Mouse (Mus musculus) heart, adult 2 months (tissue): ENCODE data around the gene Myog. TPM values are rescaled to one million over a fixed set of nuclear protein-coding genes. Genes with fewer than 3 reads are reported as not detected.

Source experiments
- DNase-seq, 2 experiments: peaks; one replicate each; pipeline ENCODE4 v3.0.0; 2021
- H3K27ac ChIP-seq: fragments of 200-600 bp; 2 replicates; pipeline ENCODE4 v1.8.1; 2022
- H3K27me3 ChIP-seq: fragments of 200-500 bp; 2 replicates; pipeline ENCODE4 v1.6.1; 2012; ENCODE audit warnings: mild to moderate bottlenecking, low read length, inconsistent platforms, mixed read lengths; ENCODE audit not compliant: control insufficient read depth, insufficient read depth
- H3K36me3 ChIP-seq: fragments of 200-500 bp; 2 replicates; pipeline ENCODE4 v1.6.1; 2012; ENCODE audit warnings: low read length, inconsistent platforms; ENCODE audit not compliant: control insufficient read depth, insufficient read depth
- H3K4me1 ChIP-seq: fragments of 200-500 bp; 2 replicates; pipeline ENCODE4 v1.6.1; 2011; ENCODE audit warnings: low read length; ENCODE audit not compliant: control insufficient read depth, insufficient read depth
- H3K4me3 ChIP-seq: fragments of 200-600 bp; 2 replicates; pipeline ENCODE4 v1.8.1; 2022
- H3K79me2 ChIP-seq: fragments of 200-500 bp; replicated peaks from 2 replicates; pipeline ENCODE4 v1.6.1; 2012; ENCODE audit warnings: mild to moderate bottlenecking, inconsistent platforms, low read length, moderate library complexity, mixed read lengths; ENCODE audit not compliant: control insufficient read depth, insufficient read depth
- H3K9ac ChIP-seq: fragments of 200-500 bp; 2 replicates; pipeline ENCODE4 v1.6.1; 2012; ENCODE audit warnings: low read depth, mild to moderate bottlenecking, control low read depth, inconsistent platforms, low read length, mixed read lengths
- CTCF ChIP-seq: fragments of 200-600 bp; IDR thresholded peaks from 2 replicates; pipeline ENCODE4 v1.8.1; 2022; ENCODE audit warnings: antibody characterized with exemption, mild to moderate bottlenecking, moderate library complexity
- EP300 ChIP-seq: fragments of 200-500 bp; IDR thresholded peaks from 2 replicates; pipeline ENCODE4 v1.6.1; 2011; ENCODE audit warnings: low read depth, low read length, control low read depth; ENCODE audit not compliant: insufficient read depth
- POLR2A ChIP-seq: fragments of 200-500 bp; IDR thresholded peaks from 2 replicates; pipeline ENCODE4 v1.6.1; 2011; ENCODE audit warnings: mild to moderate bottlenecking, low read depth, low read length, control low read depth; ENCODE audit not compliant: insufficient read depth
- WGBS: fragments of 180-500 bp; shearing (Covaris S2); methylation state at CpG from one replicate; pipeline ENCODE4 v1.1.7; 2018; 5-methylcytosine and 5-hydroxymethylcytosine counted together
- intact Hi-C: fragments of 180-260 bp; cut with DNase I; formaldehyde crosslinking; loops from one replicate; pipeline ENCODE4 v1.15.1; 2025
- polyA plus RNA-seq: library from polyadenylated mRNA; depleted of rRNA; stranded (reverse); fragments of >200 nt; gene quantifications from 2 replicates; pipeline ENCODE4 v1.2.3, GENCODE M21; 2012
- total RNA-seq, 2 experiments: library from RNA; stranded (reverse); gene quantifications; 2 replicates each; pipeline ENCODE4 v1.2.3; 2021

The Myog gene
- total and polyA plus RNA-seq, 3 experiments, result not detected

- no peak for TF ChIP-seq CTCF
- TF ChIP-seq EP300, result no peak
- no peak for TF ChIP-seq POLR2A
- 67% methylated on average over 7 of the region's 7 CpGs for WGBS
- no peak overlapping the region for H3K27ac ChIP-seq
Observed at GRCm38 (mm10) chr1:134276823-134277222, 13.0 kb upstream of the Myog start.

GRCm38 (mm10) chr1:134280174-134280573 lies 9.6 kb upstream of the Myog start:
- intact Hi-C loops, result no loop called here
- H3K4me3 ChIP-seq, result no peak overlapping the region
- TF ChIP-seq EP300 (no peak), POLR2A (no peak), CTCF (no peak)
- H3K4me1 ChIP-seq, result 0 out of 2 replicates have a peak, but pooled peaks cover 1% of the 10 kb centered on the region
- no peak overlapping the region for H3K9ac ChIP-seq
- WGBS, result 84% methylated on average over 5 of the region's 5 CpGs
- H3K27me3 ChIP-seq, result no peaks in the 10 kb centered on the region
- no peak for DNase-seq
- no peaks in the 10 kb centered on the region for H3K79me2 ChIP-seq
- no peaks in the 10 kb centered on the region for H3K36me3 ChIP-seq
- no peak overlapping the region for H3K27ac ChIP-seq

More at GRCm38 (mm10) chr1:134276823-134277222, 13.0 kb upstream of the Myog start:
- intact Hi-C loops, result loop anchor here (5.0 kb wide), 1 partner anchor 40 kb away; no protein-coding TSS in a partner anchor
- Histone ChIP-seq H3K27me3 (no peaks in the 10 kb centered on the region), H3K4me3 (no peak overlapping the region), H3K9ac (no peak overlapping the region), H3K36me3 (no peaks in the 10 kb centered on the region), H3K79me2 (no peaks in the 10 kb centered on the region), H3K4me1 (0 out of 2 replicates have a peak, but pooled peaks cover 1% of the 10 kb centered on the region)
- no peak for DNase-seq

GRCm38 (mm10) chr1:134281563-134281962 lies 8.2 kb upstream of the Myog start:
- Histone ChIP-seq H3K4me3 (no peak overlapping the region), H3K79me2 (no peaks in the 10 kb centered on the region), H3K27ac (no peak overlapping the region), H3K9ac (no peak overlapping the region), H3K27me3 (no peaks in the 10 kb centered on the region), H3K4me1 (0 out of 2 replicates have a peak, but pooled peaks cover 1% of the 10 kb centered on the region), H3K36me3 (no peaks in the 10 kb centered on the region)
- intact Hi-C loops, result no loop called here
- no peak for DNase-seq
- no peak for TF ChIP-seq POLR2A
- no peak for TF ChIP-seq EP300
- TF ChIP-seq CTCF, result no peak
- WGBS, result 77% methylated on average over 4 of the region's 4 CpGs

- intact Hi-C loops, result no loop called here
- WGBS, result 77% methylated on average over 3 of the region's 3 CpGs
- H3K79me2 ChIP-seq, result no peaks in the 10 kb centered on the region
- no peak overlapping the region for H3K9ac ChIP-seq
- H3K36me3 ChIP-seq, result no peaks in the 10 kb centered on the region
- no peak for TF ChIP-seq EP300
- no peak for TF ChIP-seq POLR2A
- TF ChIP-seq CTCF, result no peak
- no peak for DNase-seq
- H3K4me1 ChIP-seq, result no peaks in the 10 kb centered on the region
- H3K27me3 ChIP-seq, result no peaks in the 10 kb centered on the region
- no peak overlapping the region for H3K27ac ChIP-seq
- H3K4me3 ChIP-seq, result no peak overlapping the region
Observed at GRCm38 (mm10) chr1:134282342-134282741, 7.4 kb upstream of the Myog start.

GRCm38 (mm10) chr1:134283108-134283507 lies 6.7 kb upstream of the Myog start:
- intact Hi-C loops, result no loop called here
- WGBS, result 13% methylated on average over 1 of the region's 1 CpGs
- H3K27ac ChIP-seq, result no peak overlapping the region
- H3K79me2 ChIP-seq, result no peaks in the 10 kb centered on the region
- no peaks in the 10 kb centered on the region for H3K36me3 ChIP-seq
- no peaks in the 10 kb centered on the region for H3K27me3 ChIP-seq
- no peak overlapping the region for H3K9ac ChIP-seq
- no peak for DNase-seq
- no peak for TF ChIP-seq POLR2A
- no peak for TF ChIP-seq CTCF
- no peak for TF ChIP-seq EP300
- no peak overlapping the region for H3K4me3 ChIP-seq
- H3K4me1 ChIP-seq, result no peaks in the 10 kb centered on the region

- H3K27me3 ChIP-seq, result no peaks in the 10 kb centered on the region
- no peaks in the 10 kb centered on the region for H3K79me2 ChIP-seq
- H3K36me3 ChIP-seq, result no peaks in the 10 kb centered on the region
- no peak overlapping the region for H3K4me3 ChIP-seq
- TF ChIP-seq POLR2A (no peak), EP300 (no peak), CTCF (no peak)
- no peak overlapping the region for H3K27ac ChIP-seq
- WGBS, result 72% methylated on average over 10 of the region's 10 CpGs
- intact Hi-C loops, result no loop called here
- DNase-seq, result no peak
- no peak overlapping the region for H3K9ac ChIP-seq
- H3K4me1 ChIP-seq, result no peaks in the 10 kb centered on the region
Observed at GRCm38 (mm10) chr1:134285458-134286120, 4.2 kb upstream of the Myog start.
